Mouse (Mus musculus): ENCODE results near the gene Reg3g. TPM values are rescaled to one million over a fixed set of nuclear protein-coding genes. Genes with fewer than 3 reads are reported as not detected.

Gene Reg3g
- total and polyA plus RNA-seq, 3 experiments = 56.6 TPM; not detected in 2

- no peak for DNase-seq
- intact Hi-C loops (cut with DNase I) = no loop called here
- Histone ChIP-seq H3K4me3 (no peak overlapping the region), H3K27ac (no peak overlapping the region), H3K4me1 (ENCODE audit: control insufficient read depth, insufficient read depth, low read length) (no peaks in the 10 kb centered on the region), H3K9ac (ENCODE audit: low read depth, low read length) (no peak overlapping the region), H3K27me3 (ENCODE audit: control insufficient read depth, insufficient read depth, low read length) (no peaks in the 10 kb centered on the region), H3K36me3 (ENCODE audit: control insufficient read depth, insufficient read depth, low read length) (no peaks in the 10 kb centered on the region), H3K79me2 (replicated peaks; ENCODE audit: control insufficient read depth, insufficient read depth, low read length) (no peaks in the 10 kb centered on the region)
- whole genome bisulfite sequencing = 61% methylated on average over 3 of the region's 3 CpGs
- TF ChIP-seq POLR2A (IDR thresholded peaks at IDR 0.05; ENCODE audit: insufficient read depth, low read depth, low read length) (no peak), EP300 (IDR thresholded peaks at IDR 0.05; ENCODE audit: insufficient read depth, low read depth, low read length) (no peak), CTCF (IDR thresholded peaks at IDR 0.05) (no peak)
Measured at GRCm38 (mm10) chr6:78469287-78469686, 615 bp upstream of the Reg3g start.

- Histone ChIP-seq H3K36me3 (ENCODE audit: control insufficient read depth, insufficient read depth, low read length) (no peaks in the 10 kb centered on the region), H3K4me3 (no peak overlapping the region), H3K27ac (no peak overlapping the region), H3K79me2 (replicated peaks; ENCODE audit: control insufficient read depth, insufficient read depth, low read length) (no peaks in the 10 kb centered on the region), H3K4me1 (ENCODE audit: control insufficient read depth, insufficient read depth, low read length) (no peaks in the 10 kb centered on the region), H3K27me3 (ENCODE audit: control insufficient read depth, insufficient read depth, low read length) (no peaks in the 10 kb centered on the region), H3K9ac (ENCODE audit: low read depth, low read length) (no peak overlapping the region)
- TF ChIP-seq POLR2A (IDR thresholded peaks at IDR 0.05; ENCODE audit: insufficient read depth, low read depth, low read length) (no peak), CTCF (IDR thresholded peaks at IDR 0.05) (no peak), EP300 (IDR thresholded peaks at IDR 0.05; ENCODE audit: insufficient read depth, low read depth, low read length) (no peak)
- 60% methylated on average over 2 of the region's 2 CpGs for WGBS
- DNase-seq = no peak
- intact Hi-C loops (cut with DNase I) = no loop called here
Measured at GRCm38 (mm10) chr6:78463266-78463665, 5.4 kb downstream of the Reg3g start.

GRCm38 (mm10) chr6:78462360-78462759 lies 6.3 kb downstream of the Reg3g start:
- 54% methylated on average over 2 of the region's 2 CpGs for WGBS
- intact Hi-C loops (cut with DNase I) = no loop called here

GRCm38 (mm10) chr6:78460191-78460825 lies 8.4 kb downstream of the Reg3g start:
- no peak for DNase-seq
- no peaks in the 10 kb centered on the region for H3K79me2 ChIP-seq (replicated peaks; ENCODE audit: control insufficient read depth, insufficient read depth, low read length)
- no peak overlapping the region for H3K9ac ChIP-seq (ENCODE audit: low read depth, low read length)
- TF ChIP-seq POLR2A (IDR thresholded peaks at IDR 0.05; ENCODE audit: insufficient read depth, low read depth, low read length) (no peak), EP300 (IDR thresholded peaks at IDR 0.05; ENCODE audit: insufficient read depth, low read depth, low read length) (no peak), CTCF (IDR thresholded peaks at IDR 0.05) (no peak)
- intact Hi-C loops (cut with DNase I) = no loop called here
- H3K36me3 ChIP-seq (ENCODE audit: control insufficient read depth, insufficient read depth, low read length) = no peaks in the 10 kb centered on the region
- 55% methylated on average over 3 of the region's 3 CpGs for WGBS
- no peaks in the 10 kb centered on the region for H3K4me1 ChIP-seq (ENCODE audit: control insufficient read depth, insufficient read depth, low read length)
- no peak overlapping the region for H3K4me3 ChIP-seq
- no peaks in the 10 kb centered on the region for H3K27me3 ChIP-seq (ENCODE audit: control insufficient read depth, insufficient read depth, low read length)
- no peak overlapping the region for H3K27ac ChIP-seq

More at GRCm38 (mm10) chr6:78462360-78462759, 6.3 kb downstream of the Reg3g start:
- Histone ChIP-seq H3K27me3 (ENCODE audit: control insufficient read depth, insufficient read depth, low read length) (no peaks in the 10 kb centered on the region), H3K4me3 (no peak overlapping the region), H3K36me3 (ENCODE audit: control insufficient read depth, insufficient read depth, low read length) (no peaks in the 10 kb centered on the region), H3K9ac (ENCODE audit: low read depth, low read length) (no peak overlapping the region), H3K27ac (no peak overlapping the region), H3K4me1 (ENCODE audit: control insufficient read depth, insufficient read depth, low read length) (no peaks in the 10 kb centered on the region), H3K79me2 (replicated peaks; ENCODE audit: control insufficient read depth, insufficient read depth, low read length) (no peaks in the 10 kb centered on the region)
- no peak for DNase-seq
- TF ChIP-seq EP300 (IDR thresholded peaks at IDR 0.05; ENCODE audit: insufficient read depth, low read depth, low read length) = no peak
- no peak for TF ChIP-seq POLR2A (IDR thresholded peaks at IDR 0.05; ENCODE audit: insufficient read depth, low read depth, low read length)
- no peak for TF ChIP-seq CTCF (IDR thresholded peaks at IDR 0.05)

- Histone ChIP-seq H3K4me3 (no peak overlapping the region), H3K36me3 (ENCODE audit: control insufficient read depth, insufficient read depth, low read length) (no peaks in the 10 kb centered on the region), H3K79me2 (replicated peaks; ENCODE audit: control insufficient read depth, insufficient read depth, low read length) (no peaks in the 10 kb centered on the region), H3K27ac (no peak overlapping the region), H3K4me1 (ENCODE audit: control insufficient read depth, insufficient read depth, low read length) (no peaks in the 10 kb centered on the region), H3K27me3 (ENCODE audit: control insufficient read depth, insufficient read depth, low read length) (no peaks in the 10 kb centered on the region), H3K9ac (ENCODE audit: low read depth, low read length) (no peak overlapping the region)
- TF ChIP-seq EP300 (IDR thresholded peaks at IDR 0.05; ENCODE audit: insufficient read depth, low read depth, low read length) = no peak
- no peak for TF ChIP-seq POLR2A (IDR thresholded peaks at IDR 0.05; ENCODE audit: insufficient read depth, low read depth, low read length)
- no peak for TF ChIP-seq CTCF (IDR thresholded peaks at IDR 0.05)
- no peak for DNase-seq
- 84% methylated on average over 2 of the region's 2 CpGs for WGBS
- intact Hi-C loops (cut with DNase I) = no loop called here
Measured at GRCm38 (mm10) chr6:78452804-78453203, 15.9 kb downstream of the Reg3g start.

- intact Hi-C loops (cut with DNase I) = no loop called here
- H3K4me1 ChIP-seq (ENCODE audit: control insufficient read depth, insufficient read depth, low read length) = no peaks in the 10 kb centered on the region
- DNase-seq = no peak
- H3K79me2 ChIP-seq (replicated peaks; ENCODE audit: control insufficient read depth, insufficient read depth, low read length) = no peaks in the 10 kb centered on the region
- H3K27me3 ChIP-seq (ENCODE audit: control insufficient read depth, insufficient read depth, low read length) = no peaks in the 10 kb centered on the region
- no peak overlapping the region for H3K9ac ChIP-seq (ENCODE audit: low read depth, low read length)
- no peak overlapping the region for H3K4me3 ChIP-seq
- no peaks in the 10 kb centered on the region for H3K36me3 ChIP-seq (ENCODE audit: control insufficient read depth, insufficient read depth, low read length)
- no peak overlapping the region for H3K27ac ChIP-seq
- no peak for TF ChIP-seq CTCF (IDR thresholded peaks at IDR 0.05)
- TF ChIP-seq EP300 (IDR thresholded peaks at IDR 0.05; ENCODE audit: insufficient read depth, low read depth, low read length) = no peak
- TF ChIP-seq POLR2A (IDR thresholded peaks at IDR 0.05; ENCODE audit: insufficient read depth, low read depth, low read length) = no peak
Measured at GRCm38 (mm10) chr6:78448409-78448808, 20.3 kb downstream of the Reg3g start.
